Mouse (Mus musculus): Measurements from ENCODE around the gene Trp53. TPM values are rescaled to one million over a fixed set of nuclear protein-coding genes. Genes with fewer than 3 reads are reported as not detected.
A peak's percentile ranks its signal among the peaks of the same experiment; 100 is the strongest.

Trp53 gene
- total and polyA plus RNA-seq, 3 experiments = 24.9 to 372 (median 107) TPM

- peaks cover 52% of the 10 kb centered on the region for H3K79me2 ChIP-seq (replicated peaks; ENCODE audit: control insufficient read depth, extremely low read depth, insufficient read depth, poor library complexity, severe bottlenecking)
- dilution Hi-C loops (cut with MboI; ENCODE audit: extremely low pct_ligation_motif_present, extremely low pct_unique_long_range_greater_than_20kb, low sequenced_read_pairs) = no loop called here
- H3K9me3 ChIP-seq (replicated peaks; ENCODE audit: low read length) = no peaks in the 10 kb centered on the region
- no peaks in the 10 kb centered on the region for H3K27me3 ChIP-seq (replicated peaks)
- H3K36me3 ChIP-seq (replicated peaks in 1 of 2; ENCODE audit: control insufficient read depth in 1 of 2, insufficient read depth in 1 of 2, low read length in 1 of 2) = peaks cover 31 to 58% of the 10 kb centered on the region in 2 experiments
- peaks cover 8 to 39% of the 10 kb centered on the region in 2 experiments for H3K4me1 ChIP-seq (ENCODE audit: control insufficient read depth in 1 of 2, insufficient read depth in 2 of 2)
- in situ Hi-C loops (cut with MboI; ENCODE audit: low pct_ligation_motif_present, low pct_unique_long_range_greater_than_20kb, low sequenced_read_pairs) = loop anchor here (5.0 kb wide), 1 partner anchor 34 kb away; no protein-coding TSS in a partner anchor
- DNase-seq (ENCODE audit: extremely low read depth) = no peak
- no peak overlapping the region for H3K27ac ChIP-seq (ENCODE audit: insufficient read depth, low read depth)
- H3K4me3 ChIP-seq (replicated peaks in 1 of 3; ENCODE audit: low read depth in 2 of 3, low read length in 2 of 3, poor library complexity in 1 of 3) = no peak overlapping the region
- TF ChIP-seq MYC (IDR thresholded peaks at IDR 0.05; ENCODE audit: low read depth, low read length) = no peak
- TF ChIP-seq JUN (IDR thresholded peaks at IDR 0.05; ENCODE audit: insufficient read depth, low read depth, low read length) = no peak
- no peak for TF ChIP-seq TCF12 (IDR thresholded peaks at IDR 0.05; ENCODE audit: low read depth, low read length)
- TF ChIP-seq MXI1 (IDR thresholded peaks at IDR 0.05; ENCODE audit: low read depth, low read length) = no peak
- TF ChIP-seq MEF2A (IDR thresholded peaks at IDR 0.05; ENCODE audit: borderline replicate concordance, low read depth, low read length) = no peak
- no peak for TF ChIP-seq SIN3A (IDR thresholded peaks at IDR 0.05; ENCODE audit: low read length)
- TF ChIP-seq CHD2 (IDR thresholded peaks at IDR 0.05; ENCODE audit: low read length) = no peak
- TF ChIP-seq UBTF (IDR thresholded peaks at IDR 0.05; ENCODE audit: low read depth, low read length) = no peak
- TF ChIP-seq EP300 (IDR thresholded peaks at IDR 0.05; ENCODE audit: low read length) = no peak
- TF ChIP-seq ZMIZ1 (IDR thresholded peaks at IDR 0.05; ENCODE audit: low read depth, low read length) = no peak
- TF ChIP-seq GABPA (IDR thresholded peaks at IDR 0.05; ENCODE audit: insufficient replicate concordance, low read depth, low read length) = no peak
- no peak for TF ChIP-seq MAX (IDR thresholded peaks at IDR 0.05; ENCODE audit: low read length)
- no peak for TF ChIP-seq ZC3H11A (IDR thresholded peaks at IDR 0.05; ENCODE audit: low read depth, low read length)
- TF ChIP-seq NRF1 (IDR thresholded peaks at IDR 0.05; ENCODE audit: low read depth, low read length) = no peak
- no peak for TF ChIP-seq JUND (conservative IDR thresholded peaks at IDR 0.05; ENCODE audit: low read depth, low read length)
- no peak for TF ChIP-seq NELFE (IDR thresholded peaks at IDR 0.05; ENCODE audit: low read depth, low read length)
- no peak for TF ChIP-seq CHD1 (IDR thresholded peaks at IDR 0.05; ENCODE audit: low read depth, low read length)
- no peak for TF ChIP-seq USF2 (conservative IDR thresholded peaks at IDR 0.05; ENCODE audit: low read depth, low read length)
- no peak for TF ChIP-seq KAT2A (IDR thresholded peaks at IDR 0.05; ENCODE audit: insufficient replicate concordance, low read length)
- TF ChIP-seq BHLHE40 (IDR thresholded peaks at IDR 0.05; ENCODE audit: low read depth, low read length) = no peak
- no peak overlapping the region for H3K9ac ChIP-seq (ENCODE audit: insufficient read depth, low read depth)
- H3K4me2 ChIP-seq (ENCODE audit: insufficient read depth, low read depth, poor library complexity, severe bottlenecking) = peak overlapping the region; percentile 78; the same call in 1 of the 2 replicates
These were observed 3.9 kb upstream of the Trp53 start for GRCm38 (mm10) chr11:69576307-69576706.

- Histone ChIP-seq H3K9me3 (replicated peaks; ENCODE audit: low read length) (no peaks in the 10 kb centered on the region), H3K27ac (ENCODE audit: insufficient read depth, low read depth) (no peak overlapping the region), H3K36me3 (replicated peaks in 1 of 2; ENCODE audit: control insufficient read depth in 1 of 2, insufficient read depth in 1 of 2, low read length in 1 of 2) (peaks cover 22 to 52% of the 10 kb centered on the region in 2 experiments), H3K4me2 (ENCODE audit: insufficient read depth, low read depth, poor library complexity, severe bottlenecking) (peak overlapping the region; percentile 78), H3K27me3 (replicated peaks) (no peaks in the 10 kb centered on the region), H3K79me2 (replicated peaks; ENCODE audit: control insufficient read depth, extremely low read depth, insufficient read depth, poor library complexity, severe bottlenecking) (peaks cover 71% of the 10 kb centered on the region), H3K4me1 (ENCODE audit: control insufficient read depth in 1 of 2, insufficient read depth in 2 of 2) (peaks cover 15 to 47% of the 10 kb centered on the region in 2 experiments), H3K4me3 (replicated peaks in 1 of 3; ENCODE audit: low read depth in 2 of 3, low read length in 2 of 3, poor library complexity in 1 of 3) (peak overlapping the region; percentile 65 to 99 (median 81)), H3K9ac (ENCODE audit: insufficient read depth, low read depth) (peak overlapping the region; percentile 83)
- DNase-seq (ENCODE audit: extremely low read depth) = no peak
- in situ Hi-C loops (cut with MboI; ENCODE audit: low pct_ligation_motif_present, low pct_unique_long_range_greater_than_20kb, low sequenced_read_pairs) = loop anchor here (5.0 kb wide), 1 partner anchor 36 kb away; no protein-coding TSS in a partner anchor
- dilution Hi-C loops (cut with MboI; ENCODE audit: extremely low pct_ligation_motif_present, extremely low pct_unique_long_range_greater_than_20kb, low sequenced_read_pairs) = no loop called here
- TF ChIP-seq USF1 (IDR thresholded peaks at IDR 0.05; ENCODE audit: low read depth, low read length) = no peak
- no peak for TF ChIP-seq PAX5 (IDR thresholded peaks at IDR 0.05; ENCODE audit: low read length)
- no peak for TF ChIP-seq MEF2A (IDR thresholded peaks at IDR 0.05; ENCODE audit: borderline replicate concordance, low read depth, low read length)
- no peak for TF ChIP-seq CTCF (conservative IDR thresholded peaks at IDR 0.05 in 1 of 2, IDR thresholded peaks at IDR 0.05 in 1 of 2; ENCODE audit: low read depth in 2 of 2, low read length in 2 of 2)
- TF ChIP-seq KAT2A (IDR thresholded peaks at IDR 0.05; ENCODE audit: insufficient replicate concordance, low read length) = no peak
- TF ChIP-seq HCFC1 (IDR thresholded peaks at IDR 0.05; ENCODE audit: low read depth, low read length) = no peak
- TF ChIP-seq NRF1 (IDR thresholded peaks at IDR 0.05; ENCODE audit: low read depth, low read length) = no peak
- TF ChIP-seq ZC3H11A (IDR thresholded peaks at IDR 0.05; ENCODE audit: low read depth, low read length) = no peak
These were observed 1.9 kb upstream of the Trp53 start for GRCm38 (mm10) chr11:69578301-69578700.
